Mouse (Mus musculus) spleen, adult 2 months (tissue): ENCODE data around the gene Rdh8.

Source experiments
- CTCF ChIP-seq: fragments of 200-500 bp; IDR thresholded peaks from 2 replicates; pipeline ENCODE4 v1.5.1; 2011; ENCODE audit warnings: mild to moderate bottlenecking, inconsistent platforms; ENCODE audit not compliant: insufficient read depth, insufficient read length, insufficient replicate concordance; ENCODE audit errors: extremely low read depth
- POLR2A ChIP-seq: fragments of 200-500 bp; IDR thresholded peaks from 2 replicates; pipeline ENCODE4 v1.6.1; 2011; ENCODE audit warnings: low read depth, low read length, inconsistent platforms

GRCm38 (mm10) chr9:20842670-20843069 lies 24.4 kb downstream of the Rdh8 start:
- no peak for TF ChIP-seq CTCF
- no peak for TF ChIP-seq POLR2A
